Mouse (Mus musculus): ENCODE results near the gene Dgkb. TPM values are rescaled to one million over a fixed set of nuclear protein-coding genes. Genes with fewer than 3 reads are reported as not detected.

The Dgkb gene
- total and polyA plus RNA-seq, 2 experiments from 2014 or later: 12.3 to 13.6 TPM

DNA sequence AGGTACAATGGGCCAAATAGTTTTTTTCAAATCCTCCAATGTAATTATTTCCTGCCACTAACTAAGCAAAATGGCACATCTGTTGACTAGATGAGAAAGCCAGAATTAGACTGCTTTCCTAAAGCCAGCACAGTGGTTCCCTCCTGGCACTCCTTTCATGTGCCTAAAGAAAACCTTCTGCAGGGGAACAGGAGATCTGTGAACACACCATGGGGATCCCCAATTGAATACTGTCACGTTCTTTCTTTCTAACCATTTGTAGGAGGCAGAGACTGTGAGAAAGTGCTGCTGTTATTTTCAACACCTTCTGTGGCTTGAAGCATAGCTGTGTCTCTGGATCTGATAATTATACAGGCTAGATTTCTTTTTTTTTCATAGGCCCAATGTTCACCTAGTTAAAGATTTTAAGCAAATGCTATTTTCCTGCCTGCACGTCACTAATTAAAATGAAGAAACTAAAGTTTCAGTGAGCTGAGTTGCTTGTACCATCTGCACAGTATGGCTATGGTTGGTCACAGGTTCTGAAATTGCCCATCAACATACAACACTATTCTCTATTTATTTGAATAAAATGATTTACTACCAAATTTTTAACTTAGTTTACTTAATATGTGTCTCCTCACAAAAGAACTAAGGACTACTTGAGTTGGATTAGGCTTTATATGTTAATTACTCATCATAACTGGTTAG lies 161.1 kb downstream of the Dgkb start:
- no peak for ATAC-seq (ENCODE audit: low FRiP score)
- H3K4me2 ChIP-seq (ENCODE audit: low read depth, low read length, poor library complexity, severe bottlenecking): no peak overlapping the region
- no peaks in the 10 kb centered on the region for H3K36me3 ChIP-seq (ENCODE audit: insufficient read depth, low read length)
- H3K9me3 ChIP-seq (ENCODE audit: low read length): no peaks in the 10 kb centered on the region
- no peak overlapping the region for H3K9ac ChIP-seq (replicated peaks; ENCODE audit: low read length, poor library complexity, severe bottlenecking)
- TF ChIP-seq CTCF (IDR thresholded peaks at IDR 0.05): no peak
- DNase-seq (ENCODE audit: low spot score): peak; percentile 16
- H3K27me3 ChIP-seq (ENCODE audit: insufficient read depth, low read length): no peaks in the 10 kb centered on the region
- no peaks in the 10 kb centered on the region for H3K4me1 ChIP-seq (ENCODE audit: insufficient read depth, low read length)
- H3K27ac ChIP-seq (ENCODE audit: low read depth, low read length): no peak overlapping the region
- no peak overlapping the region for H3K4me3 ChIP-seq (ENCODE audit: low read depth, low read length)
- WGBS: 48% methylated on average over 2 of the region's 2 CpGs

DNA sequence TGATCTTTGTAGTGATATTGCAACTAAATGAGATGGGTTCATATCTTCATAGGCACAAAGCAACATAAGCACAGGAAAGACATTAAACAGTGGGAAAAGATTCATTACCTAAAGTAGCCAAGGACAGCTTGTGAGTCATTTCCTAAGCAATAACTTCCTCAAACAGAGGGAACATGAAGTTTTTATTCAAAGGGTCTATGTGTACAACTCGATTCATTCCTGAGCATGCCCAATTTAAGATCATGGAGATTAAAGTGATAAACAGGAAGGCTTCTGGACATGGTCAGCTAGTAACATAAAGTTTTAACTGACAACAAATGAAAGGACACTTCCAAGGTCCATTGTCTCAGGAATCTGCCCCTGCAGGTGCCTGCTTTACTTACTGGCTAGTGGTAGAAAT lies 167.8 kb downstream of the Dgkb start:
- no peak overlapping the region for H3K4me2 ChIP-seq (ENCODE audit: low read depth, low read length, poor library complexity, severe bottlenecking)
- WGBS: 84% methylated on average over 1 of the region's 1 CpGs
- no peaks in the 10 kb centered on the region for H3K4me1 ChIP-seq (ENCODE audit: insufficient read depth, low read length)
- H3K9me3 ChIP-seq (ENCODE audit: low read length): no peaks in the 10 kb centered on the region
- no peak overlapping the region for H3K4me3 ChIP-seq (ENCODE audit: low read depth, low read length)
- no peaks in the 10 kb centered on the region for H3K36me3 ChIP-seq (ENCODE audit: insufficient read depth, low read length)
- H3K27me3 ChIP-seq (ENCODE audit: insufficient read depth, low read length): no peaks in the 10 kb centered on the region
- no peak for TF ChIP-seq CTCF (IDR thresholded peaks at IDR 0.05)
- H3K27ac ChIP-seq (ENCODE audit: low read depth, low read length): no peak overlapping the region
- DNase-seq (ENCODE audit: low spot score): no peak
- ATAC-seq (ENCODE audit: low FRiP score): no peak
- no peak overlapping the region for H3K9ac ChIP-seq (replicated peaks; ENCODE audit: low read length, poor library complexity, severe bottlenecking)

DNA sequence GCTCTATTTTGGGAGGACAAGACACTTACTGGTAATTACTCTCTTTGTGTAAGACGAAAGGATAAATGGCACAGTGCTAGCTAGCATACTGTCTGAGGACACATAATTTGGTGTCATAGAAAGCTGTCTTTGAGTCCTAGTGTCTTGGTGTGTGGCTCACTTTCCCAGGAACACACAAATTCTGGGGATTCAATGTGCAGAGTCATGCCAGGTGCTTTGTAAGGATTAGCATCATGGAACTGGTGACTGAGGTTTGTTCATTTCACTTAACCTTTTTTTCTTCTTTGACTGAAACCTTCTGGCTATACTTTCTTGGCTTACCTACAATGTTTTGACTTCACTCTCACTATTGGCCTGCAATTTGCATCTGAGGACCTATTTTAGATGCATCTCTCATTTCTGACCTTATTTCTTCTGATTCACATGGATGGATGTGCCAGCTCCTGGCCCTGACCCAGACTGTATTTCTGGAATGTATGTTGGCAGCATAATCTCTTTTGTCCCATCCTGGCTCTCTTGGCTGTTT lies 170.6 kb downstream of the Dgkb start:
- Histone ChIP-seq H3K4me2 (ENCODE audit: low read depth, low read length, poor library complexity, severe bottlenecking) (no peak overlapping the region), H3K4me3 (ENCODE audit: low read depth, low read length) (no peak overlapping the region), H3K36me3 (ENCODE audit: insufficient read depth, low read length) (no peaks in the 10 kb centered on the region), H3K4me1 (ENCODE audit: insufficient read depth, low read length) (no peaks in the 10 kb centered on the region), H3K27me3 (ENCODE audit: insufficient read depth, low read length) (no peaks in the 10 kb centered on the region), H3K27ac (ENCODE audit: low read depth, low read length) (no peak overlapping the region), H3K9me3 (ENCODE audit: low read length) (no peaks in the 10 kb centered on the region), H3K9ac (replicated peaks; ENCODE audit: low read length, poor library complexity, severe bottlenecking) (no peak overlapping the region)
- 47% methylated on average over 1 of the region's 1 CpGs for WGBS
- ATAC-seq (ENCODE audit: low FRiP score) (no peak), DNase-seq (ENCODE audit: low spot score) (peak; percentile 28)
- TF ChIP-seq CTCF (IDR thresholded peaks at IDR 0.05): no peak

DNA sequence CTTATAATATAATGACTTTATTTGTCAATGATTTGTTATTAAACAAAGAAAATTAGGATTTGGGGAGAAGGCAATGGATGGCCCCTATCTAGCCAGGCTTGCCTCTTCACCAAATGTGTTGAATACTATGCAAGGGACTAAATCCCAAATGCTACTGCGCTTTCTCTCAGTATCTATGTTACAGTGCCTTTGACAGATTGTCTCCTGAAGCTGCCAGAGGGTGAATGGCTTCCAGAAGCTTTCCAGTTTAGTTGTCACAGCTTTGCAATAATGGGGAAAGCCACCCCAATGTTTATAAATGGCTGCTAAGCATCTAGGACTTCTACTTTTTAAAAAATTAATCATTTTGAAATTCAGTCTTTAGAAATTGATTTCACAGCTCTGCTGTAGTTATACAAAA lies 175.7 kb downstream of the Dgkb start:
- no peaks in the 10 kb centered on the region for H3K27me3 ChIP-seq (ENCODE audit: insufficient read depth, low read length)
- no peak overlapping the region for H3K27ac ChIP-seq (ENCODE audit: low read depth, low read length)
- H3K36me3 ChIP-seq (ENCODE audit: insufficient read depth, low read length): no peaks in the 10 kb centered on the region
- H3K4me3 ChIP-seq (ENCODE audit: low read depth, low read length): no peak overlapping the region
- WGBS: 94% methylated on average over 1 of the region's 1 CpGs
- no peak overlapping the region for H3K9ac ChIP-seq (replicated peaks; ENCODE audit: low read length, poor library complexity, severe bottlenecking)
- ATAC-seq (ENCODE audit: low FRiP score) (no peak), DNase-seq (ENCODE audit: low spot score) (no peak)
- no peak for TF ChIP-seq CTCF (IDR thresholded peaks at IDR 0.05)
- H3K4me2 ChIP-seq (ENCODE audit: low read depth, low read length, poor library complexity, severe bottlenecking): no peak overlapping the region
- H3K4me1 ChIP-seq (ENCODE audit: insufficient read depth, low read length): no peaks in the 10 kb centered on the region
- no peaks in the 10 kb centered on the region for H3K9me3 ChIP-seq (ENCODE audit: low read length)

DNA sequence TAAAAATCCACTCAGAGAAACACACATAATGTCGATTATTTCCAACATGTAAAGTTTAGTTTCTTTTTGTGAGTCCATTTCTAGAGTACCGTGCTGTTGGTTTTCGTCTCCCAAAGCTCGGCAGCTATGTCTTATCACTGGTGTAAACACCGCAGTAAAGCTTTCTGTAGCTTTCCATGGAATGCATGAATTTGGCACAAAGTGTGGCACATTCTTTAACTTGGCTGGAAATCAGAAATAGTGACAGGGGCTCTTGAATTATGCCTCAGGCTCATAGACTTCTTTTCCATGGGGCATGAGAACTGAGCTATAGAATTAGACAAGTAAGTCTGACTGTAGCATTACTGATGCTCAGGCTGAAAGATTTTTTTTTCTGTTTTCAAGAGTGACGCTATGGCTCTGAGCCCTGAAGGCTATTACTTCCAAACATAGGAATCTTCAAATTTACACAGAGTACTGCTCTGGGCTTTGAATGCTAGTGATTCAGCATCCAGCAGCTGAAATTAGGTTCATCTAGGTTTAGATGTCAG lies 179.0 kb downstream of the Dgkb start:
- Histone ChIP-seq H3K4me1 (ENCODE audit: insufficient read depth, low read length) (no peaks in the 10 kb centered on the region), H3K9ac (replicated peaks; ENCODE audit: low read length, poor library complexity, severe bottlenecking) (no peak overlapping the region), H3K9me3 (ENCODE audit: low read length) (no peaks in the 10 kb centered on the region), H3K27me3 (ENCODE audit: insufficient read depth, low read length) (no peaks in the 10 kb centered on the region), H3K36me3 (ENCODE audit: insufficient read depth, low read length) (no peaks in the 10 kb centered on the region), H3K4me2 (ENCODE audit: low read depth, low read length, poor library complexity, severe bottlenecking) (no peak overlapping the region), H3K27ac (ENCODE audit: low read depth, low read length) (no peak overlapping the region), H3K4me3 (ENCODE audit: low read depth, low read length) (no peak overlapping the region)
- ATAC-seq (ENCODE audit: low FRiP score): no peak
- TF ChIP-seq CTCF (IDR thresholded peaks at IDR 0.05): no peak
- 84% methylated on average over 6 of the region's 6 CpGs for WGBS
- DNase-seq (ENCODE audit: low spot score): no peak

DNA sequence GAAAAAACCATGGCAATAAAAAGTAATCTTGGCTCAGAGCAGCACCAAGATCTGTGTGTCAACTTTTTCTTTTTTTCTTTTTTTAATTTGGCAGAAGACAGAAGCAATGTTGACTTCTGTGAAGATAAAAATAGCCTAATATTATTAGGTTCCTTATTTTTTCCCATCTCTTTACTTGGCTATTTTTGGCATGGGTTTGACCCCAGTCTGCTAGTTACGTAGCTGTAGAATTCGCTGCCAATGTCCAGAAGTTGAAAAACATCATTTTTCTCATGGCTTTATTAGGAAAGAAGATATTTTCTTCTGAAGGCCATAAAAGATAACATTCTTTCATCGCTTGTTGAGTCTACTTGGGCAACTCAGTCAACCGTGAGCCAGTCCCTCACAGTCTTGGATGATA lies 200.1 kb downstream of the Dgkb start:
- Histone ChIP-seq H3K4me2 (ENCODE audit: low read depth, low read length, poor library complexity, severe bottlenecking) (no peak overlapping the region), H3K9ac (replicated peaks; ENCODE audit: low read length, poor library complexity, severe bottlenecking) (no peak overlapping the region), H3K36me3 (ENCODE audit: insufficient read depth, low read length) (no peaks in the 10 kb centered on the region), H3K9me3 (ENCODE audit: low read length) (no peaks in the 10 kb centered on the region), H3K27me3 (ENCODE audit: insufficient read depth, low read length) (no peaks in the 10 kb centered on the region), H3K4me3 (ENCODE audit: low read depth, low read length) (no peak overlapping the region), H3K27ac (ENCODE audit: low read depth, low read length) (no peak overlapping the region), H3K4me1 (ENCODE audit: insufficient read depth, low read length) (no peaks in the 10 kb centered on the region)
- 91% methylated on average over 4 of the region's 4 CpGs for WGBS
- ATAC-seq (ENCODE audit: low FRiP score): no peak
- no peak for TF ChIP-seq CTCF (IDR thresholded peaks at IDR 0.05)
- DNase-seq (ENCODE audit: low spot score): no peak

Data from midbrain, postnatal 0 days (tissue).